Mouse (Mus musculus): Measurements from ENCODE around the gene Ap1s3. TPM values are rescaled to one million over a fixed set of nuclear protein-coding genes. Genes with fewer than 3 reads are reported as not detected.
A peak's percentile ranks its signal among the peaks of the same experiment; 100 is the strongest.

Ap1s3 gene
- polyA plus RNA-seq, 1 experiment from 2014 or later = 0.16 TPM

DNA sequence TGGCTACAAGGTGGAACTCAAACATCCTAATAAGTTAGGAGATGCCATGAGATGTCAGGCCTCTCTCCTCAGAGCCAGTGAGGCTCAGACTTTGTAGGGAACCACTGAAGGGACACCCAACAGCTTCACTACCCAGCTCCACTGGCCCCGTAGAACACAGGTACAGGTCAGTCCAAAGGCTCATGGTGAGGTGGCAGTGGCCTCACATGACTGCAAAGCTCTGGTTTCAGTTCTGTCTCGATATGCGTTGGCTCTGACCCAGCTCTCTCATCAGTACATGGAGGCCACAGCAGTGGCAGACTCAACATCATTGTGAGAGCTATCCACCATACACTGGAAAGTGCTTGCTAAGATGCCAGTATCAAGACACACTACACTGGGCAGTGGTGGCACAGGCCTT is 9.0 kb upstream of the Ap1s3 start:
- H3K9ac ChIP-seq (ENCODE audit: low read depth, low read length) = no peak overlapping the region
- no peak for ATAC-seq
- H3K27ac ChIP-seq (ENCODE audit: low read length) = no peak overlapping the region
- 0 out of 2 replicates have a peak, but pooled peaks cover 2% of the 10 kb centered on the region for H3K27me3 ChIP-seq (ENCODE audit: control insufficient read depth, insufficient read depth, low read depth, low read length)
- H3K4me2 ChIP-seq (ENCODE audit: low read length) = no peak overlapping the region
- no peak overlapping the region for H3K4me3 ChIP-seq (ENCODE audit: low read depth, low read length)
- no peaks in the 10 kb centered on the region for H3K9me3 ChIP-seq (replicated peaks; ENCODE audit: control insufficient read depth, low read length, poor library complexity, severe bottlenecking)
- no peaks in the 10 kb centered on the region for H3K4me1 ChIP-seq (ENCODE audit: control insufficient read depth, insufficient read depth, low read length)
- WGBS = 91% methylated on average over 3 of the region's 3 CpGs
- H3K36me3 ChIP-seq (ENCODE audit: control insufficient read depth, insufficient read depth, low read length) = no peaks in the 10 kb centered on the region

DNA sequence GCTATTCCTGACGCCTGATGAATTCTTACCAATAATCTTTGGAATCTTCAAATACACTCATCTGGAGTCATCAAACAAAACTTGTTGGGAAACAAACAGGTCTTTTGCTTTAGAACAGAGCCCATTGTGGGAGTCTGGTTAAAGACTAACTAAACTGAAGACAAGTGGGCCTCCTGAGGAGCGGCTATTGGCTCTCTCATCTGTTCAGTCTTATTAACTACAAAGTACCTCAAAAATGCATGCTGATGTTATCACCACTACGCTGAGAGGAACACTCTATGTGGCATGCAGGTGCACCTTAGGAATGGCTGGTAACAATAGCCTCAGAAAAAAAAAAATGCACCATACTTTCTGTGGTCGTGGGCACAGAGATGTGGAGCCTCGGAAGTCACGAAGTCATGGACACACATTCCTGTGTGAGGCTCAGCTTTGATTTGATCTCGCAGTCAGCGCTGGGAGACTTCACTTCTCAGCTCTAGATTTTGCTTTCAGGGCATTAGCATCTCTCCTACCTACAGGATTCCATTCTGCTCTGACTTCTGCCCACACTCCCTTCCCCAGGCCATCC is 6.4 kb upstream of the Ap1s3 start:
- WGBS = 87% methylated on average over 8 of the region's 8 CpGs
- H3K4me1 ChIP-seq (ENCODE audit: control insufficient read depth, insufficient read depth, low read length) = no peaks in the 10 kb centered on the region
- H3K4me3 ChIP-seq (ENCODE audit: low read depth, low read length) = no peak overlapping the region
- no peak overlapping the region for H3K9ac ChIP-seq (ENCODE audit: low read depth, low read length)
- H3K36me3 ChIP-seq (ENCODE audit: control insufficient read depth, insufficient read depth, low read length) = no peaks in the 10 kb centered on the region
- peaks cover 5% of the 10 kb centered on the region for H3K27me3 ChIP-seq (ENCODE audit: control insufficient read depth, insufficient read depth, low read depth, low read length)
- no peak overlapping the region for H3K27ac ChIP-seq (ENCODE audit: low read length)
- H3K9me3 ChIP-seq (replicated peaks; ENCODE audit: control insufficient read depth, low read length, poor library complexity, severe bottlenecking) = no peaks in the 10 kb centered on the region
- ATAC-seq = no peak
- H3K4me2 ChIP-seq (ENCODE audit: low read length) = no peak overlapping the region

GRCm38 (mm10) chr1:79675716-79676115 is 3.9 kb upstream of the Ap1s3 start:
- H3K36me3 ChIP-seq (ENCODE audit: control insufficient read depth, insufficient read depth, low read length) = no peaks in the 10 kb centered on the region
- 67% methylated on average over 4 of the region's 4 CpGs for WGBS
- H3K4me2 ChIP-seq (ENCODE audit: low read length) = no peak overlapping the region
- H3K9me3 ChIP-seq (replicated peaks; ENCODE audit: control insufficient read depth, low read length, poor library complexity, severe bottlenecking) = no peaks in the 10 kb centered on the region
- H3K9ac ChIP-seq (ENCODE audit: low read depth, low read length) = no peak overlapping the region
- no peak overlapping the region for H3K4me3 ChIP-seq (ENCODE audit: low read depth, low read length)
- peaks cover 15% of the 10 kb centered on the region for H3K27me3 ChIP-seq (ENCODE audit: control insufficient read depth, insufficient read depth, low read depth, low read length)
- no peak for ATAC-seq
- H3K4me1 ChIP-seq (ENCODE audit: control insufficient read depth, insufficient read depth, low read length) = peaks cover 9% of the 10 kb centered on the region
- H3K27ac ChIP-seq (ENCODE audit: low read length) = no peak overlapping the region

DNA sequence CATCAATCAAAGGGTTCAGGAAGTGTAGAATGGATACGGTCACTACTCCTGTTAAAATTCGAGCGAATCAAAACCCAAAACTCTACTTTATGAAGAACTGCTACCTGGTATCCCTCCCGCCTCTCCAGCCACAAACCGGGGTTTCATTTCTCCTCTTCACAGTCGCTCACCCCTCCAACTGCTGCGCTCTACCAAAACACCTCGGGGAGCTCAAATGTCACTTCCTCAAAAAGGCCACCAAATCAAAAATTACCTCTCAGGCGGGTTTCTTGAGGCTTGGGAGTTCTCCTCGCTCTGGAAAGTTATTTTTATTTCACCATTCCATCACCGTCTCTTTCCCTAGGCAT is 603 bp downstream of the Ap1s3 start:
- peaks cover 9% of the 10 kb centered on the region for H3K4me1 ChIP-seq (ENCODE audit: control insufficient read depth, insufficient read depth, low read length)
- peak overlapping the region; percentile 59 for H3K4me3 ChIP-seq (ENCODE audit: low read depth, low read length)
- H3K36me3 ChIP-seq (ENCODE audit: control insufficient read depth, insufficient read depth, low read length) = no peaks in the 10 kb centered on the region
- peaks cover 22% of the 10 kb centered on the region for H3K27me3 ChIP-seq (ENCODE audit: control insufficient read depth, insufficient read depth, low read depth, low read length)
- WGBS = 1% methylated on average over 11 of the region's 11 CpGs
- no peaks in the 10 kb centered on the region for H3K9me3 ChIP-seq (replicated peaks; ENCODE audit: control insufficient read depth, low read length, poor library complexity, severe bottlenecking)
- peak overlapping the region; percentile 71 for H3K9ac ChIP-seq (ENCODE audit: low read depth, low read length)
- peak; percentile 8; the same call in 1 of the 2 replicates for ATAC-seq
- peak overlapping the region; percentile 98 for H3K4me2 ChIP-seq (ENCODE audit: low read length)
- no peak overlapping the region for H3K27ac ChIP-seq (ENCODE audit: low read length)

DNA sequence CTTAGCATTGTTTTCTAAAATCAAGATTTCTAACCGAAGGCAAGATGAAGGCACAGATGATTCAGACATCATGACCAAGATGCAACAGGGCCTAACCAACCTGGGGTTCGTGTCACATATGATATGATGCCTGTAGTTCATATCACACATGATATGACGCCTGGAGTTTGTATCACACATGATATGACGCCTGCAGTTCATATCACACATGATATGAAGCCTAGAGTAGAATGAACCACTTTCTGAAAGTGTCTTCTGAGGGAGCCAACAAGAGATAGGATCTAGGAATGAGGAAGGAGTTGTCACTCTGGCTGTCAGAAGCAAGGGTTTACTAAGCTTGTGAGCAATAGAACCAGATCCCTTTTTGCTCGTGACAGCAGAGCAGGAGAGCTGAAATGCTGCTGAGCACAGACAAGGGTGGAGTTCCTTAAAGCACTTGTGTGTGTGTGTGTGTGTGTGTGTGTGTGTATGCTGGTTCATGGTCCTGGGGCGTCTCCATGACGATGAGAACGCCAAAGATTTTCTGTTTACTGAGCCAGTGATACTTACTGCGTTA is 2.3 kb downstream of the Ap1s3 start:
- no peaks in the 10 kb centered on the region for H3K36me3 ChIP-seq (ENCODE audit: control insufficient read depth, insufficient read depth, low read length)

DNA sequence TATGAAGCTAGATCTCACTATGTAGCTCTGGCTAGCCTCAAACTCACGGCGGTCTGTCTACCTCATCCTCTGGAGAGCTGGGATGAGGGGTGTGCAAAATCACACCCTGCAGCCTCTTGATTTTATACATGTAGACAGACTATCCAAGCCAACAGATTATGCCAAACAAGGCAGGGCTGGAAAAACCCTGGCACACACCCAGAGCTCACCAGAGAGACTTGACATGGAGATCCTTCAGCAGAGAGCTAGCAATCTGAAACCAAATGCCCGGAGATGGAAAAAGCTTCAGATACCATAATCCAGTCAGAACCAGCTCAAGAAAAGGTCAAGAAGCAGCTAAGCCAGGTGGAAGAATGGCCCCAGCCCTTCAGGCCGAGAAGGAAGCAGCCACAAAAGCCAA is 6.9 kb downstream of the Ap1s3 start:
- Histone ChIP-seq H3K9me3 (replicated peaks; ENCODE audit: control insufficient read depth, low read length, poor library complexity, severe bottlenecking) (no peaks in the 10 kb centered on the region), H3K36me3 (ENCODE audit: control insufficient read depth, insufficient read depth, low read length) (no peaks in the 10 kb centered on the region), H3K4me2 (ENCODE audit: low read length) (no peak overlapping the region), H3K4me3 (ENCODE audit: low read depth, low read length) (no peak overlapping the region), H3K4me1 (ENCODE audit: control insufficient read depth, insufficient read depth, low read length) (no peaks in the 10 kb centered on the region), H3K27me3 (ENCODE audit: control insufficient read depth, insufficient read depth, low read depth, low read length) (no peaks in the 10 kb centered on the region), H3K9ac (ENCODE audit: low read depth, low read length) (no peak overlapping the region), H3K27ac (ENCODE audit: low read length) (no peak overlapping the region)
- no peak for ATAC-seq
- 89% methylated on average over 4 of the region's 4 CpGs for WGBS

More for the DNA sequence above, 2.3 kb downstream of the Ap1s3 start:
- no peak for ATAC-seq
- H3K27me3 ChIP-seq (ENCODE audit: control insufficient read depth, insufficient read depth, low read depth, low read length) = peaks cover 22% of the 10 kb centered on the region
- no peak overlapping the region for H3K27ac ChIP-seq (ENCODE audit: low read length)
- no peak overlapping the region for H3K9ac ChIP-seq (ENCODE audit: low read depth, low read length)
- no peak overlapping the region for H3K4me3 ChIP-seq (ENCODE audit: low read depth, low read length)
- H3K4me2 ChIP-seq (ENCODE audit: low read length) = no peak overlapping the region
- H3K4me1 ChIP-seq (ENCODE audit: control insufficient read depth, insufficient read depth, low read length) = peaks cover 9% of the 10 kb centered on the region
- WGBS = 76% methylated on average over 9 of the region's 9 CpGs
- H3K9me3 ChIP-seq (replicated peaks; ENCODE audit: control insufficient read depth, low read length, poor library complexity, severe bottlenecking) = no peaks in the 10 kb centered on the region

DNA sequence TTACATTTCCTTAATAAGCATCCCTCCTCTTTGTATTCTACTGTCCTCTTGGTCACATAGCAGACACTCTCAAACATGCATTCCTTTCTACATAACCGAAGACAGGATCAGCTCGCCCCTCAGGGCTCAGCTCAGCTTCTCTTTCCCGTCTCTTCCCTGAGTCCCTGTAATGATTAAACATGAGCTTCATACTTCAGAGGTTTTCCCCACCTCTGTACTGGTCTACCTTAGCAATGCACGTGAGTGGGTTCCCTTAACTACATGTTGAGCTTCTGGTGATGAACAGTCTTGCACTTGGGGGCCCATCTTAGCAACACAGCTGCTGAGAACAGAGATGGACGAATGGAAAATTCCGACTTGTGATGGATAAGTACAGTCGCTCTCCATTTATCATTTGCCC is 12.2 kb downstream of the Ap1s3 start:
- no peaks in the 10 kb centered on the region for H3K27me3 ChIP-seq (ENCODE audit: control insufficient read depth, insufficient read depth, low read depth, low read length)
- H3K27ac ChIP-seq (ENCODE audit: low read length) = no peak overlapping the region
- ATAC-seq = no peak
- H3K4me2 ChIP-seq (ENCODE audit: low read length) = no peak overlapping the region
- no peak overlapping the region for H3K4me3 ChIP-seq (ENCODE audit: low read depth, low read length)
- no peaks in the 10 kb centered on the region for H3K4me1 ChIP-seq (ENCODE audit: control insufficient read depth, insufficient read depth, low read length)
- no peaks in the 10 kb centered on the region for H3K9me3 ChIP-seq (replicated peaks; ENCODE audit: control insufficient read depth, low read length, poor library complexity, severe bottlenecking)
- no peaks in the 10 kb centered on the region for H3K36me3 ChIP-seq (ENCODE audit: control insufficient read depth, insufficient read depth, low read length)
- WGBS = 85% methylated on average over 7 of the region's 7 CpGs
- H3K9ac ChIP-seq (ENCODE audit: low read depth, low read length) = no peak overlapping the region

GRCm38 (mm10) chr1:79657411-79657810 is 14.4 kb downstream of the Ap1s3 start:
- Histone ChIP-seq H3K4me1 (ENCODE audit: control insufficient read depth, insufficient read depth, low read length) (no peaks in the 10 kb centered on the region), H3K36me3 (ENCODE audit: control insufficient read depth, insufficient read depth, low read length) (no peaks in the 10 kb centered on the region), H3K27me3 (ENCODE audit: control insufficient read depth, insufficient read depth, low read depth, low read length) (no peaks in the 10 kb centered on the region), H3K4me3 (ENCODE audit: low read depth, low read length) (no peak overlapping the region), H3K9me3 (replicated peaks; ENCODE audit: control insufficient read depth, low read length, poor library complexity, severe bottlenecking) (no peaks in the 10 kb centered on the region), H3K4me2 (ENCODE audit: low read length) (no peak overlapping the region), H3K9ac (ENCODE audit: low read depth, low read length) (no peak overlapping the region), H3K27ac (ENCODE audit: low read length) (no peak overlapping the region)
- WGBS = 74% methylated on average over 1 of the region's 1 CpGs
- ATAC-seq = no peak

DNA sequence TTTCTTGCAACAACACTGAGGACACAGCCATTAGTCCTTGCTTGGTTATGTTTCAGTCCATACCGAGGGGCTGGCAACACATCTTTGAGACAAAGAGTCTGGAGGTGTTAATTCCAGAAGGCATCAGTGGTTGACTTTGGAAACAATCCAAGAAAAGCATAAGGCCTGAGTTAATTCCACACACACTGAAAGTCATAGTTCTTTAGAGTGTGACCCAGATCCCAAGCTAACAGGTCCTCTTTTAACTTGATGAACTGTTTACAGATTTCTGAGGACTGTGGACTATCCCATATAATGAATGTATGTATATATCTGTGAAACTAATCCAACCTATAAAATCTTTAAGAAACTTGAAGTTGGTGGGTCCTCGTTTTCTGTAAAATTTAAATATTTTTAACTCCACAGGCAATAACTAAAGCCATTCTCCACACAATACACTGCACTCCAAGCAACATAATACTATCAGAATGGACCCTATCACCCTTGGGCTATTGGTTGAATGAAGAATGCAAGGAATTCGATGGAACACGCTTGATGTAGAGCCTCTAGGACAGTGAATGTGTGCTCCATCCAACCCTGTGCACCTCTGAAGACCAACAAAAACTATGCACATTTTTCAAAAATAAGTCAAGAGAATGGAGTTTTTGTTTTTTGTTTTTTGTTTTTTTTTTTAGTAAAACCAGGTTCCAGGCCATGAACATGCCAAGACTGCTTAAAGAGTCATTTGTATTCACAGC is 15.8 kb downstream of the Ap1s3 start:
- no peaks in the 10 kb centered on the region for H3K27me3 ChIP-seq (ENCODE audit: control insufficient read depth, insufficient read depth, low read depth, low read length)
- H3K9ac ChIP-seq (ENCODE audit: low read depth, low read length) = no peak overlapping the region
- no peak overlapping the region for H3K4me3 ChIP-seq (ENCODE audit: low read depth, low read length)
- H3K9me3 ChIP-seq (replicated peaks; ENCODE audit: control insufficient read depth, low read length, poor library complexity, severe bottlenecking) = no peaks in the 10 kb centered on the region
- 80% methylated on average over 4 of the region's 4 CpGs for WGBS
- no peaks in the 10 kb centered on the region for H3K4me1 ChIP-seq (ENCODE audit: control insufficient read depth, insufficient read depth, low read length)
- no peak for ATAC-seq
- H3K4me2 ChIP-seq (ENCODE audit: low read length) = no peak overlapping the region
- H3K36me3 ChIP-seq (ENCODE audit: control insufficient read depth, insufficient read depth, low read length) = no peaks in the 10 kb centered on the region
- H3K27ac ChIP-seq (ENCODE audit: low read length) = no peak overlapping the region

All from midbrain, embryonic 16.5 days (tissue).